Mouse (Mus musculus): Measurements from ENCODE around the gene Zbtb21. TPM values are rescaled to one million over a fixed set of nuclear protein-coding genes. Genes with fewer than 3 reads are reported as not detected.

Zbtb21 gene
- polyA plus RNA-seq, 1 experiment from 2014 or later = 15.9 TPM

DNA sequence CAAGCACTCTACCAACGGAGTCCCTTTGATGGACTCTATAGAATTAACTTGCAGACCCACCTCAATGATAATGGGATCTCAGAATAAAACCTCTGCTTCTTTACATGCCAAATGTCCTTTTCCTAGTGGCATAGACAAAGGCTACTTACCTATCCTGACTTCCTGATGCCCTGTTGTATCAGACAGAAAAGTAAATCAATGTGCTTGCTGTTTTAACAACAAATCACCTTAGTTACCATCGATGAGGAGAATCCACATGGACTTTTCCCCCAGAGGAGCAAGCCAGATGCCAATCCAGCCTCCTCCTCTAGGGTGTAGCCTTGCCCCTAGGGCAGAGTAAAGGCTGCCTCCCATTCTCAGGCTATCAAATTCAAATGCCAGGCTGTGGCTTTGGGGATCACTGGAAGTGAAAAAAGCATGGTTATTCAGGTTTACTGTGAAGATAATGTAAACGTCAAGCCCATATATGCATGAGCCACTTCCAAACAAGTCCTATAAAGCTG is 21.9 kb downstream of the Zbtb21 start:
- no peak overlapping the region for H3K27ac ChIP-seq (replicated peaks)
- H3K4me2 ChIP-seq (replicated peaks) = no peak overlapping the region
- no peaks in the 10 kb centered on the region for H3K27me3 ChIP-seq
- peaks cover 3% of the 10 kb centered on the region; the same call in 1 of the 2 replicates for H3K36me3 ChIP-seq
- no peaks in the 10 kb centered on the region for H3K4me1 ChIP-seq
- no peak overlapping the region for H3K9ac ChIP-seq (replicated peaks)
- no peaks in the 10 kb centered on the region for H3K9me3 ChIP-seq
- no peak for ATAC-seq (ENCODE audit: low FRiP score, low read depth)
- no peak overlapping the region for H3K4me3 ChIP-seq
- 88% methylated on average over 3 of the region's 3 CpGs for WGBS

GRCm38 (mm10) chr16:97935815-97936214 is 26.6 kb downstream of the Zbtb21 start:
- H3K9ac ChIP-seq (replicated peaks) = no peak overlapping the region
- H3K9me3 ChIP-seq = no peaks in the 10 kb centered on the region
- H3K4me1 ChIP-seq = no peaks in the 10 kb centered on the region
- no peak for ATAC-seq (ENCODE audit: low FRiP score, low read depth)
- 86% methylated on average over 3 of the region's 3 CpGs for WGBS
- H3K4me3 ChIP-seq = no peak overlapping the region
- no peak overlapping the region for H3K27ac ChIP-seq (replicated peaks)
- H3K36me3 ChIP-seq = no peaks in the 10 kb centered on the region
- H3K27me3 ChIP-seq = no peaks in the 10 kb centered on the region
- no peak overlapping the region for H3K4me2 ChIP-seq (replicated peaks)

- no peak for ATAC-seq (ENCODE audit: low FRiP score, low read depth)
- no peak overlapping the region for H3K4me3 ChIP-seq
- H3K27me3 ChIP-seq = no peaks in the 10 kb centered on the region
- no peak overlapping the region for H3K27ac ChIP-seq (replicated peaks)
- H3K36me3 ChIP-seq = no peaks in the 10 kb centered on the region
- H3K4me2 ChIP-seq (replicated peaks) = no peak overlapping the region
- no peaks in the 10 kb centered on the region for H3K4me1 ChIP-seq
- no peaks in the 10 kb centered on the region for H3K9me3 ChIP-seq
- H3K9ac ChIP-seq (replicated peaks) = no peak overlapping the region
Measured at GRCm38 (mm10) chr16:97930231-97930630, 32.2 kb downstream of the Zbtb21 start.

DNA sequence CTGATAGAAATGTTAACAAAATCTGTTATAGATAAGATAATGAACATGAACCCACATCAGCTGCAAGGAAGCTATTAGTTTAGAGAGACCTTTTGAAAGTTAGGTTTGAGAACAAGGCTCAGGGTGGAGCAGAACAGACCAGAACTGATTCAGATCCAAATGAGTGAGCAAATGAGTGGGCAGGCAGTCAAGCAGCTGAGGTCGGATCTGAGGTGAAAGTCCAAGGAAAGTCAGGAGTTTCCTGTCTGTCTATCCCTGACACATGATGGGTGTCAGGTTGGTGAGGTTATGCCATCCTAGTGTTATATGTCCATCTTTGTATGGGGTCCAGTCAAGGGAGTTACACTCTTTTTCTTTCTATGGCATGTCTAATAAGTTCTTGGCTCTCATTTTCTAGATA is 32.9 kb downstream of the Zbtb21 start:
- WGBS = 62% methylated on average over 1 of the region's 1 CpGs
- no peak overlapping the region for H3K27ac ChIP-seq (replicated peaks)
- H3K4me1 ChIP-seq = no peaks in the 10 kb centered on the region
- no peak for ATAC-seq (ENCODE audit: low FRiP score, low read depth)
- no peaks in the 10 kb centered on the region for H3K9me3 ChIP-seq
- no peak overlapping the region for H3K4me3 ChIP-seq
- H3K36me3 ChIP-seq = no peaks in the 10 kb centered on the region
- no peaks in the 10 kb centered on the region for H3K27me3 ChIP-seq
- no peak overlapping the region for H3K4me2 ChIP-seq (replicated peaks)
- H3K9ac ChIP-seq (replicated peaks) = no peak overlapping the region

- Histone ChIP-seq H3K27me3 (no peaks in the 10 kb centered on the region; the same call in 1 of the 2 replicates), H3K27ac (replicated peaks) (no peak overlapping the region)
- WGBS = 82% methylated on average over 3 of the region's 3 CpGs
Measured at GRCm38 (mm10) chr16:97927331-97927938, 35.0 kb downstream of the Zbtb21 start.

DNA sequence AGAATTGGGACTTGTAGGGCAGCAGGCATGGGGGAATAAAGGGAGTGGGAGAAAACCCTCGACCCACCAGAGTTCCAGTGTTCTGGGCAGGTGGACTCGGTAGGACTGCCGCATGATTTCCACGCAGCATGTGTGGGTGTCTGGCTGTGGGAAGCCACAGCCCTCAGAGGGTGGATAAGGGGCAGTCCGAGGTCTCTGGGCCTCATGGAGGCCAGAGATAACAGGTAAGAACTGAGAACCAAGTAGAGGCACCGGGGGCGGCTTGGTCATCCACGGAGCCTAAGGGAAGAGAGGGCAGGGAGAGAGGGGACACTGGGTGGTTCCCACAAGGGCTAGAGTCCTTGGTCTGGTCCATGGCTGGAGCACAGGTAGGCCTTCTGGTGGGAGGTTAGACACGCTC is 36.0 kb downstream of the Zbtb21 start:
- H3K9ac ChIP-seq (replicated peaks) = no peak overlapping the region
- no peak overlapping the region for H3K27ac ChIP-seq (replicated peaks)
- no peak for ATAC-seq (ENCODE audit: low FRiP score, low read depth)
- WGBS = 85% methylated on average over 9 of the region's 9 CpGs
- H3K4me3 ChIP-seq = no peak overlapping the region
- H3K27me3 ChIP-seq = no peaks in the 10 kb centered on the region; the same call in 1 of the 2 replicates
- no peak overlapping the region for H3K4me2 ChIP-seq (replicated peaks)
- no peaks in the 10 kb centered on the region for H3K9me3 ChIP-seq
- peaks cover 11% of the 10 kb centered on the region for H3K4me1 ChIP-seq
- no peaks in the 10 kb centered on the region for H3K36me3 ChIP-seq

More at GRCm38 (mm10) chr16:97927331-97927938, 35.0 kb downstream of the Zbtb21 start:
- ATAC-seq (ENCODE audit: low FRiP score, low read depth) = no peak
- no peak overlapping the region for H3K9ac ChIP-seq (replicated peaks)
- no peak overlapping the region for H3K4me2 ChIP-seq (replicated peaks)
- H3K4me3 ChIP-seq = no peak overlapping the region
- H3K4me1 ChIP-seq = peaks cover 6% of the 10 kb centered on the region; the same call in 1 of the 2 replicates
- no peaks in the 10 kb centered on the region for H3K9me3 ChIP-seq
- no peaks in the 10 kb centered on the region for H3K36me3 ChIP-seq

DNA sequence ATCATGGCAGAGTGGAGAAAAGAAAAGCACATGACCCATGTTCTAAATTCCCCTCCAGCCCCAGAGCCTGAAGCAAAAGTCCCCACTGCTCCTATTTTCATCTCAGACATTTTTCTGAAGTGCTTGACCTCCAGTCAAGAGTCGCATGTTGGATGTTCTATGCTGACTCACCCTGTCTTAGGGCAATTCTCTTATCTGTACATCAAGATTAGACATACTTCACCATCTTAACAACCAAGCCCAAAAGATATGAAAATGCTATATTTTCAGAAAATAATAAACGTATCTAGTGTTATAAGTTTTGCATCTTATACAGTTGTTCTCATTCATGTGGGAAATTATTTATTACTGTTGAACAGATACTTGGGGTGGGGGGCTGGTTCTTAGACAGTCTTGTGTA is 36.7 kb downstream of the Zbtb21 start:
- Histone ChIP-seq H3K27me3 (no peaks in the 10 kb centered on the region; the same call in 1 of the 2 replicates), H3K27ac (replicated peaks) (no peak overlapping the region), H3K4me2 (replicated peaks) (no peak overlapping the region), H3K9me3 (no peaks in the 10 kb centered on the region), H3K4me1 (peaks cover 14% of the 10 kb centered on the region), H3K36me3 (no peaks in the 10 kb centered on the region), H3K9ac (replicated peaks) (no peak overlapping the region), H3K4me3 (no peak overlapping the region)
- ATAC-seq (ENCODE audit: low FRiP score, low read depth) = no peak
- 86% methylated on average over 2 of the region's 2 CpGs for WGBS

DNA sequence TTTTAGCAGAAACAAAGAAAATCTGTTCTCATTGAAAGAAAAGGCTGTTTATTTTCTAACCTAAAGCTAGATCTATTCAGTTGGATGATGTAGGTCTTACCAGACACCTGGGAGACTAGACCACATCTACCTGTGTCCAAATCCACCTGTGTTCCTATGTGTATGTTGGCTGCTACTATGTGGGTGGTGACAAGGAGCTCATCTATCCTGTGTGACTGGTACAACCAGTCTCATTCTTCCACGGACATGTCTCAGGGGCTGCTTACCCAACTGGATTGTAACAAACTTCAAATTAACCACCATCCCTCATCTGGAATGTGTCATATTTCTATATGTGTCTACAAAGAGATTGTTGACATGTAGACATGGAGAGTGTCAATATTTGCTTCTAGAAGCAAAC is 38.7 kb downstream of the Zbtb21 start:
- no peak overlapping the region for H3K9ac ChIP-seq (replicated peaks)
- no peak overlapping the region for H3K27ac ChIP-seq (replicated peaks)
- no peak for ATAC-seq (ENCODE audit: low FRiP score, low read depth)
- no peaks in the 10 kb centered on the region; the same call in 1 of the 2 replicates for H3K27me3 ChIP-seq
- H3K9me3 ChIP-seq = no peaks in the 10 kb centered on the region
- no peaks in the 10 kb centered on the region for H3K36me3 ChIP-seq
- no peak overlapping the region for H3K4me2 ChIP-seq (replicated peaks)
- WGBS = 62% methylated on average over 1 of the region's 1 CpGs
- no peak overlapping the region for H3K4me3 ChIP-seq
- peaks cover 14% of the 10 kb centered on the region for H3K4me1 ChIP-seq

- Histone ChIP-seq H3K4me2 (replicated peaks) (peak overlapping the region; percentile 91), H3K4me1 (peaks cover 14% of the 10 kb centered on the region), H3K36me3 (no peaks in the 10 kb centered on the region), H3K27ac (replicated peaks) (peak overlapping the region; percentile 46; the same call in 1 of the 2 replicates), H3K27me3 (no peaks in the 10 kb centered on the region; the same call in 1 of the 2 replicates), H3K4me3 (peak overlapping the region; percentile 88), H3K9me3 (no peaks in the 10 kb centered on the region), H3K9ac (replicated peaks) (peak overlapping the region; percentile 77)
- no peak; the same call in 1 of the 2 replicates for ATAC-seq (ENCODE audit: low FRiP score, low read depth)
- WGBS = 2% methylated on average over 9 of the region's 9 CpGs
Measured at GRCm38 (mm10) chr16:97922779-97923126, 39.7 kb downstream of the Zbtb21 start.

GRCm38 (mm10) chr16:97921961-97922778 is 40.3 kb downstream of the Zbtb21 start:
- H3K4me2 ChIP-seq (replicated peaks) = peak overlapping the region; percentile 91
- H3K27ac ChIP-seq (replicated peaks) = peak overlapping the region; percentile 46; the same call in 1 of the 2 replicates
- WGBS = under 1% methylated on average over 73 of the region's 75 CpGs
- peak overlapping the region; percentile 88 for H3K4me3 ChIP-seq
- no peaks in the 10 kb centered on the region for H3K36me3 ChIP-seq
- peak; percentile 90 for ATAC-seq (ENCODE audit: low FRiP score, low read depth)
- no peaks in the 10 kb centered on the region; the same call in 1 of the 2 replicates for H3K27me3 ChIP-seq
- no peaks in the 10 kb centered on the region for H3K9me3 ChIP-seq
- H3K4me1 ChIP-seq = peaks cover 14% of the 10 kb centered on the region
- H3K9ac ChIP-seq (replicated peaks) = peak overlapping the region; percentile 77

GRCm38 (mm10) chr16:97920621-97921020 is 41.8 kb downstream of the Zbtb21 start:
- WGBS = 95% methylated on average over 1 of the region's 1 CpGs

DNA sequence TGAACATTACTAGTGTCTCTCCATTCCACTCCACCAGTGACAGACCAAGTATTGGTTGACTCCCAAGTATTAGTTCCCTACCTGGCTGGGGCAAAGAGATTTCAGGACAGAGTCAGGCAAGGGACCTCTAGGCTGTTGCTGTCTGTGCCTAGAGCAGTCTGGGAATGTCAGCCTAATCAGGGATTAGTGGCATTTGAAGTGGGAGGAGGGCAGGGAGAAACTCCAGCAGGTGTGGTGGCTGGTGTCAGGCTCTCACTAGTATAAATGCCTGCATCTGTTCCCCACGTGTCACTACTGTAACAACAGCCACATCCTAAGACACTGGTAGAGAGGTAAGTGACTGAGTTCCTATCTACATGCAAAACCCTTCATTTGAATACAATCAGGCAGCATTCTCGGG is 42.6 kb downstream of the Zbtb21 start:
- Histone ChIP-seq H3K4me1 (peaks cover 14% of the 10 kb centered on the region), H3K27ac (replicated peaks) (no peak overlapping the region), H3K36me3 (no peaks in the 10 kb centered on the region), H3K27me3 (no peaks in the 10 kb centered on the region; the same call in 1 of the 2 replicates), H3K4me3 (no peak overlapping the region), H3K4me2 (replicated peaks) (no peak overlapping the region), H3K9ac (replicated peaks) (no peak overlapping the region), H3K9me3 (no peaks in the 10 kb centered on the region)
- 34% methylated on average over 2 of the region's 2 CpGs for WGBS
- ATAC-seq (ENCODE audit: low FRiP score, low read depth) = no peak

More at GRCm38 (mm10) chr16:97920621-97921020, 41.8 kb downstream of the Zbtb21 start:
- peaks cover 14% of the 10 kb centered on the region for H3K4me1 ChIP-seq
- H3K9ac ChIP-seq (replicated peaks) = no peak overlapping the region
- no peaks in the 10 kb centered on the region; the same call in 1 of the 2 replicates for H3K27me3 ChIP-seq
- no peak overlapping the region for H3K4me3 ChIP-seq
- no peak overlapping the region for H3K4me2 ChIP-seq (replicated peaks)
- no peaks in the 10 kb centered on the region for H3K36me3 ChIP-seq
- no peaks in the 10 kb centered on the region for H3K9me3 ChIP-seq
- no peak overlapping the region for H3K27ac ChIP-seq (replicated peaks)
- ATAC-seq (ENCODE audit: low FRiP score, low read depth) = no peak

Data from midbrain, embryonic 12.5 days (tissue).